Mouse (Mus musculus) left cerebral cortex, postnatal 10 days (tissue): Measurements from ENCODE around the gene Agap2. TPM values are rescaled to one million over a fixed set of nuclear protein-coding genes. Genes with fewer than 3 reads are reported as not detected.
"Not testable (repeated sequence)": the region's sequence is repeated elsewhere in the genome, so short reads cannot be mapped to it uniquely, and the experiment has no call there.

Experiments used
- DNase-seq, 2 experiments: peaks; one replicate each; pipeline ENCODE4 v3.0.0; 2021 to 2022; ENCODE audit warnings: low spot score in 2 of 2, mixed read lengths in 1 of 2; ENCODE audit errors: extremely low spot score in 1 of 2
- intact Hi-C: fragments of 180-260 bp; cut with DNase I; formaldehyde crosslinking; loops from one replicate; pipeline ENCODE4 v1.15.1; 2025
- total RNA-seq, 2 experiments: library from RNA; stranded (reverse); gene quantifications; 2 replicates each; pipeline ENCODE4 v1.2.3; 2021

The Agap2 gene
- total RNA-seq, 2 experiments from 2014 or later = 558 to 572 TPM

- intact Hi-C loops = no loop called here
- DNase-seq = no peak
Measured at GRCm38 (mm10) chr10:127071203-127071602, 3.9 kb upstream of the Agap2 start.

- intact Hi-C loops, DNase-seq: not testable (repeated sequence)
Measured at GRCm38 (mm10) chr10:127072270-127072669, 2.8 kb upstream of the Agap2 start.

GRCm38 (mm10) chr10:127072969-127073368, 2.1 kb upstream of the Agap2 start:
- intact Hi-C loops, DNase-seq: not testable (repeated sequence)

DNA sequence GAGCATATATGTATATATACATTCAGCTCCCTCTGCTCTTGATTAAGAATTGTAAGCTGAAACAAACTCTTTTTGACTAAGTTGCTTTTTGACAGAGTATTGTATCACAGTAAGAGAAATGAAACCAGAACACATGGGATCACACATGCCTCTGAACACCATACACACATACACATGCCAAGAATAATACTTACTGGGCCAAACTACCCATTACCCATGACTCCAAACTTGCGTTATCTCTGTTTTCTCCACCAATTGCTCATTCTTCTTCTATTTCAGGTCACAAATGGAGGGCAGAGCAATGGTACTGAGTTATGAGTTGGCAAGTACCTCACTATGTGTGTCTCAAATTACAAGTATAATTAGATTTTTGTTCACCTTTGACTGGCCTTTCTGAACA, 1.1 kb upstream of the Agap2 start:
- no peak for DNase-seq
- intact Hi-C loops = no loop called here

- intact Hi-C loops = no loop called here
- no peak for DNase-seq
Measured at GRCm38 (mm10) chr10:127075651-127076050, 567 bp downstream of the Agap2 start.

GRCm38 (mm10) chr10:127076082-127076481, 998 bp downstream of the Agap2 start:
- intact Hi-C loops = no loop called here
- DNase-seq = peak in 1 of 2 experiments; percentile 49

DNA sequence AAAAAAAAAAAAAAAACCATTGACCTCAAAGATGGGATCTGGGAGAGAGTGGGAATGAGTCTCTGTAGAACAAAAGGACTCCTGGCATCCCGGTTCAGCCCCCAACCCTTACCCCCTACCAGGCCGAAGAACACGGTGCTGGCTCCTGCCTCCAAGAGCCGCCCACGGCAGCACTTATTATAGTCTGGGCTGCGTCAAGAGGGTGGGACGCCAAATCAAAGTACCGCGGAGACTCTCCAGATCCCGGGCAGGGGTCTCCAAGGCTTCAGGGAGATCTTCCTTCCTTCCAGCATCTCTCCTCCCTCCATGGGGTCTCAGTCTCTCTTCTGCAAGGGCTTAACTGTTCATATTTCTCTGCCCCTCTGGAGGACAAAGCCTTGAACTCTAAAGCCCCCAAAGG, 2.4 kb downstream of the Agap2 start:
- intact Hi-C loops = no loop called here
- DNase-seq = peak in 1 of 2 experiments; percentile 64

GRCm38 (mm10) chr10:127078001-127078676, 3.1 kb downstream of the Agap2 start:
- intact Hi-C loops = no loop called here
- DNase-seq = peak; percentile 58 to 70

DNA sequence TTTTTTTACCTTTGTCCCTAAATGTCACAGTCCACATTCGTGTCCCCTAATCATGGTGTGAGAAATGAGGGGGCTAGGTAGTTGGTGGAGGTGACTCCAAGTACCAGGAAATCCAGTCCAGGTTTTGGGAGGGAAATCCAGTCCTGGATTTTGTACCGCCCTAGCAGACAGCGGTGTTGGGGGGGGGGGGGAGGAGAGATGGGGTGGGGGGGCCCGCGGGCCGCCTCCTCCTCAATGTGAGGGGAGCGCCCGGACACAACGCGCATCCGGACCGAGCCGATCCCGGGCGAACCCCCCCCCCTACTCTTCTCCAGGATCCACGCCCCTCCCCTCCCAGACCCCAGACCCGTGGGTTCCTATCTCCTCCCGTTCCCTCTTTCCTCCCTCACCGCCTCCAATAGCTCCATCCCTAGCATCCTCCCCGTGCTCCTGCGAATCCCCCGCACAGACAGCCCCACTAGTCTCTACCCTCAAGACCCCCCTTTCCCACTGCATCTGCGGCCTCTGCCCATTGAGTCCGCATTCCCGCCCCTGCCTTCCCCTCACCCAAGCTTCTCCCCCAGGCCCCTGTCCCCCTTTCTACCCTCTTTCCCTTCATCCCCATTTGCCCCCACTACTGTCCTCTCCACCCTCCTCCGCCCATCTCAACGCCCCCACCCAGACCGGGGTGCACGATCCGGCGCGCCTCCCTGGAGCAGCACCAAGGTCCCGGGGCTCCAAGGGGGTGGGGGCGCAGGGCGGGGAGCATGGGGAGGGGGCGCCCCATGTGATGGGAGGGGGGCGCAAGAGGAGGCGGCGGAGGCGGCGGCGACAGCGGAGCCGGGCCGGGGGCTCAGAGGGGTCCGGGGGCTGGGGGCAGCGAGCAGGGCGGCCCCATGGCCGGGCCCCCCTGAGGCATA, 3.8 kb downstream of the Agap2 start:
- peak; percentile 70 to 79 for DNase-seq
- intact Hi-C loops = no loop called here

DNA sequence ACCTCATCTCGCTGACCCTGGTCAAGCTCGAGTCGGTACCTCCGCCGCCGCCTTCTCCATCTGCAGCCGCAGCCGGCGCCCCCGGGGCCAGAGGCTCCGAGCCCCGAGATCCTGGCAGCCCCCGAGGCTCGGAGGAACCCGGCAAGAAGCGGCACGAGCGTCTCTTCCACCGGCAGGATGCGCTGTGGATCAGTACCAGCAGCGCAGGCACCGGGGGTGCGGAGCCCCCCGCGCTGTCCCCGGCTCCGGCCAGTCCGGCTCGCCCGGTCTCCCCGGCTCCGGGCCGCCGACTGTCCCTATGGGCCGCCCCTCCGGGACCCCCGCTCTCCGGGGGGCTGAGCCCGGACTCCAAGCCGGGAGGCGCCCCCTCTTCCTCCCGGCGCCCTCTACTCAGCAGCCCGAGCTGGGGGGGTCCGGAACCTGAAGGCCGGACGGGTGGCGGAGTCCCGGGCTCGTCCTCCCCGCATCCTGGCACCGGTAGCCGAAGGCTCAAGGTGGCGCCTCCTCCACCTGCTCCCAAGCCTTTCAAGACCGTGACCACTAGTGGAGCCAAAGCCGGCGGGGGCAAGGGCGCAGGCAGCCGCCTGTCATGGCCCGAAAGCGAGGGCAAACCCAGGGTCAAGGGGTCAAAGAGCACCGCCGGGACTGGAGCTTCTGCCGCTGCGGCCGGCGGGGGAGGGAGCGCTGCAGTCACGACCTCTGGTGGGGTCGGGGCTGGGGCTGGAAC, 4.7 kb downstream of the Agap2 start:
- peak in 1 of 2 experiments; percentile 75 for DNase-seq
- intact Hi-C loops = no loop called here

DNA sequence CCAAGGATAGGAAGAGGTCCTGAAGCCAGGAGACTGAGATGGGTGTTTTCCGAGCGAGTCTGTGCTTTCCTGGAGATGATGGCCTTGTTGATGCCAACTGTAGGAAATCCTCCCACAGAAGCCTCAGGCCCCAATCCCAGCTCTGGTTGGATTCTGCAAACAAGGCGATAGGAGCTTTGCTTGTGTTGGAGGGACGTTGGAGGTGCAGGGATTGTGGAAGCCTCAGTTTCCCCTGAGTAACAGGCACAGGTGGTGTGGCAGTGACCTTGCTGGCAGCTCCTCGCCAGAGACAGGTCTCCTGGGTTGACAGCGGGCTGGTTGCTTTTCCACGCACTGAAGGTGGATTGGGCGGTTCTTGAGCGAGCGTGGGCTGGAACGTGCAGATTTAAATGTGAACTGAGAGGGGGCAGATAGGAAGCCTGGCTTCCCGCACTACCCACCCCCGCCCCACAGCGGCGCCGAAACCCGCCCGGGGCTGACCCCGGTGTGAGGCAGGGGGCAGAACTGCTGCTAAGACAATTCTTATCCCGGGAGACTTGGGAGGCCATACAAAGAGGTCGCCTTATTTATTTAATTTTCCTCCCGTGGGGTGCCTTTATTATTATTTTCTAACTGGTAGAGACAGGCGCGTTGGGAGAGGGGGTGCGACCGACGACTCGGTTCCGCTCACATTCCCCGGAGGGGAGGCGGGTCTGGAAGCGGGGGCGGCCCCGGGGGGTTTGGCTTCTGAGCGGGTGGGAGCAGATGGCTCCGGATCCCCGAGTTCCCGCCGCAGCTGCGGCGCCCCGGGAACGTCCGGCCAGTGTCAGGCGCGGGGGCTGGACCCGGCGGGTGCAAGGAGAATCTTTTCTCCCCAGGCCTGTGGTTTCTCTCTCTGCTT, 6.1 kb downstream of the Agap2 start:
- DNase-seq = peak in 1 of 2 experiments; percentile 85
- intact Hi-C loops = no loop called here

DNA sequence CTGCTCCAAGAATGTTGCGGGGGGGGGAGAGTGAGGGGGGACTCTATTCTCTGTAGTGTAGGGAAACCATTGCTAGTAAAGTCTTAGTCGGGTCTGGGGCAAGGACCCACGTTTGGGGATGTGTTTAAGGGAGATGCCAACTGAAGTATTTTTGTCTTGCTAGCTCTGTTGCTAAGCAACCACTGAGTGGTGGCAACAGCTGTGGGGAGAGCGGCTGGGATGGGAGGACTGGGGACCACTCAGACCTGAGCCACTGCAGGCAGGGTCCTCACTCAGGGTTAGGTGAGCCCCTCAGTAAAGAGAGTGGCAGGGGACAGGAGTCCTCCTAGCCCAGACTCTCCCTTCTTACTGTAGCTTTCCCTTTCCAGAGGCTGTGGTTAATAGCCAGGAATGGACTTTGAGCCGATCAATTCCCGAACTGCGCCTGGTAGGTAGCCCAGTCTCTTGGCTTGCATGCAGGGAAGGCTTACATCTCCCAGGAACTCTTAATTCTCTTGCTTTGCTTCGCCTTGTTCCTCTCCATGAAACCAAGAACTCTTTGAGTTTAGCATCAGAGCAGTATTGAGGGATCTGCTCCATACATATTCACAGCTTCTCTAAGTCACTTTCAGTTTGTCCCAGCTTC, 7.0 kb downstream of the Agap2 start:
- peak in 1 of 2 experiments; percentile 45 for DNase-seq
- intact Hi-C loops = no loop called here

DNA sequence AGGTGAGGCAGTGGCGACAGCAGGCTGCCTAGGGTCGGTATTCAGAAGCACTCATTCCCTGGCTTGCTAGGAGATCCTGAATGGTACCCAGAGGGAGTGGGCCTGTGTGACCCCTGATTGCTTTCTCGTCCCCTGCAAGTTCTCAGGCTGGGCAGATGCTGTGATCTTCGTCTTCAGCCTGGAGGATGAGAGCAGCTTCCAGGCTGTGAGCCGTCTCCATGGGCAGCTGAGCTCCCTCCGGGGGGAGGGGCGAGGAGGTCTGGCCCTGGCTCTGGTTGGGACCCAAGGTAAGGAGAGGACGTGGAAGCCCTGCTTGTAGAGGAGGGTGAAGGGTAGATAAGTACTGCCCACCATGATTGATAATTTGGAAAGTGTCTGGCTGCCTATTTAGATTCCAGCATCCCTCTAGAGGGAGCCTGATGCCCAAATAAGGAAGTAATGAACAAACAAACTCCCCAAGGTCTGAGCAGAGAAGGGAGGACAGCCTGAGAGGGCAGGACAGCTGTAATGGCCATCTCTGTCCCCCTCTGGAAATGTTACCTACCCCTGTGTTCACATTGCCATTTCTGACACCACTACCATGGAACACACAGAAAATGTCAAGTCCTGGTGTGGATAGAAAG, 8.3 kb downstream of the Agap2 start:
- intact Hi-C loops = no loop called here
- peak in 1 of 2 experiments; percentile 50 for DNase-seq

DNA sequence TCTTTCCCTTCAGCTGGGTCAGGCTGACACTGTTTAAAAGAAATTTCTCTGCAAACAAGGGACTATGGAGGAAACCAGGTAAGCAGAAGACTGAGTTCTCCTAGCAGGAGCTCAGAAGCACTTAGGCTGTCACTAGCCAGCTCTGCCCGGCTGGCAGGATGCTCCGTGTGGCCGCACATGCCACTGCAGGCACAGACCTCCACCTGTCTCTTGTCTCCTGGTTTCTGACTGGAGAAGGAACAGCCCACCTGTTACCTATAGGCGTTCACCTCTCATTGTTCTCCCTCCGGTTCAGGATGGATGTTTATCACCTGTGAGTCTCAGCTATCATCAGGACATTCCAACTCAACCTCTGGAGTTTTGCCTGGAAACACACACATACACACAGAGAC, 8.8 kb downstream of the Agap2 start:
- DNase-seq = peak in 1 of 2 experiments; percentile 26
- intact Hi-C loops = no loop called here

- no peak for DNase-seq
- intact Hi-C loops = no loop called here
Measured at GRCm38 (mm10) chr10:127085052-127085451, 10.0 kb downstream of the Agap2 start.

DNA sequence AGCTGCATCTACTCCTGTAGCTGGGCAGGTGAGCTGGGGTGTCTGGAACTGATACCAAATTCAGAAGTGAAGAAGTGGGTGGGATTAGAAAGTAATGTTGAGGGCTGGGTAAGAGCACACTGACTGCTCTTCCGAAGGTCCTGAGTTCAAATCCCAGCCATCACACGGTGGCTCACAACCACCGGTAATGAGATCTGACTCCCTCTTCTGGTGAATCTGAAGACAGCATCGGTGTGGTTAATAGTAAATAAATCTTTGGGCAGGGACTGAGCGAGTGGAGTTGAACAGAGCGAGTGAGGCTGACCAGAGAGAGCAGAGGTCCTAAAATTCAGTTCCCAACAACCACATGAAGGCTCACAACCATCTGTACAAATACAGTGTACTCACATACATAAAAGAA, 10.5 kb downstream of the Agap2 start:
- intact Hi-C loops = no loop called here
- DNase-seq = no peak

GRCm38 (mm10) chr10:127090560-127091411, 15.7 kb downstream of the Agap2 start:
- intact Hi-C loops = no loop called here
- DNase-seq = peak in 1 of 2 experiments; percentile 73
